16 mouse cellular contexts compared by ENCODE assay signal in the genomic region with DNA sequence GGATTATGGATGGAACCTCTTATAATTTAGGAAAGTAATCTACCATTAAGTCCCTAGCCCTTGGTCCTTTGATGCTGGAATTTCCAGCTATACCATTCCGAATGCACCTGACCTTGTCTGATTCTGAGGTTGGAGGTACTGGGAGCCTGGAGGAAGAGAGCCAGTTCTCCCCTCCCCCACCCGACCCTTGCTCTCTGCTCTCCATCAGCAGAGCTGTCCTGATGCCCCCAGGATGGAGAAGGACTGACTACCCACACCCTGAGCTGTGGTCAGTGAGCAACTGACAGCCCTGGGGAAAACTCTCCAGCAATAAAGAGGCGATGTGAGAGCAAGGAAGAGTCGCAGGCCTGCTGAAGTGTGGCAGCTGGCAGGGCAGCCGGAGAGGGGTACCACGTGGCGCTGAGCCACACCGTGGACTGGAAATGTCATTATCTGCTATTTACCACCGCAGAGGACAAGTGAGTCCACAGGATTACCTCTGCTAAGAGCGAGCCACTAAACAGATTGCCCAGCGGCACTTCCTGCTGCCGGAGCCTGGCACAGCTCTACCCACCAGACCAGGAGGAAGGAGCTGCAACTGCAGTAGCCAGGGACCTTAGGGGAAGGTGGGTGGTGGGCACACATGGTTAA. TPM values are rescaled to one million over a fixed set of nuclear protein-coding genes. Genes with fewer than 3 reads are reported as not detected.
A peak's percentile ranks its signal among the peaks of the same experiment; 100 is the strongest.
DNase-seq lines count a peak whose midpoint lies in the region; ATAC-seq lines count a peak whose summit lies in the region.
"Had no signal": no experiment of that assay in that cellular context is flagged by ENCODE, and none has a peak within 500 bp of the region (broad histone marks: within the 10 kb centered on the region; RNA-seq: fewer than 3 reads in every experiment).

No protein-coding gene starts in this region.

- H3K9me3 ChIP-seq in heart, embryonic 10.5 days = no peaks in the 10 kb centered on the region
- no peaks in the 10 kb centered on the region for H3K9me3 ChIP-seq in midbrain, embryonic 16.5 days (replicated peaks; ENCODE audit: control insufficient read depth, low read length, poor library complexity, severe bottlenecking)
- H3K9me3 ChIP-seq in midbrain, embryonic 15.5 days = no peaks in the 10 kb centered on the region
- no peaks in the 10 kb centered on the region for H3K9me3 ChIP-seq in embryonic facial prominence, embryonic 10.5 days
- H3K9me3 ChIP-seq: embryonic facial prominence, embryonic 15.5 days had no signal

- H3K27ac ChIP-seq in heart, embryonic 10.5 days = peak overlapping the region; percentile 33; the same call in 1 of the 2 replicates
- H3K27ac ChIP-seq in midbrain, embryonic 16.5 days (ENCODE audit: low read length) = 0 out of 2 replicates have a peak overlapping the region, but pooled peaks have one; percentile 15
- H3K27ac ChIP-seq in midbrain, embryonic 15.5 days = no peak overlapping the region
- H3K27ac ChIP-seq in embryonic facial prominence, embryonic 10.5 days (replicated peaks) = 0 out of 2 replicates have a peak overlapping the region, but pooled peaks have one; percentile 30
- H3K27ac ChIP-seq: embryonic facial prominence, embryonic 15.5 days; layer of hippocampus, adult 2 months had no signal

- intact Hi-C loops in heart, postnatal 25 days (cut with DNase I) = no loop called here

- H3K4me2 ChIP-seq in midbrain, embryonic 16.5 days (ENCODE audit: low read length) = no peak overlapping the region
- no peak overlapping the region for H3K4me2 ChIP-seq in midbrain, embryonic 15.5 days
- H3K4me2 ChIP-seq: embryonic facial prominence, embryonic 15.5 days; lung, embryonic 14.5 days had no signal

- H3K4me3 ChIP-seq in heart, embryonic 10.5 days = no peak overlapping the region
- no peak overlapping the region for H3K4me3 ChIP-seq in midbrain, embryonic 16.5 days (ENCODE audit: low read depth, low read length)
- H3K4me3 ChIP-seq in midbrain, embryonic 15.5 days = no peak overlapping the region
- H3K4me3 ChIP-seq in embryonic facial prominence, embryonic 10.5 days = no peak overlapping the region
- H3K4me3 ChIP-seq: embryonic facial prominence, embryonic 15.5 days; layer of hippocampus, adult 2 months; myocyte had no signal

- WGBS in heart, embryonic 10.5 days = 76% methylated on average over 12 of the region's 12 CpGs
- 63% methylated on average over 12 of the region's 12 CpGs for WGBS in midbrain, embryonic 16.5 days
- 66% methylated on average over 12 of the region's 12 CpGs for WGBS in midbrain, embryonic 15.5 days
- 76% methylated on average over 12 of the region's 12 CpGs for WGBS in embryonic facial prominence, embryonic 10.5 days

- H3K4me1 ChIP-seq in heart, embryonic 10.5 days = peaks cover 8% of the 10 kb centered on the region
- peaks cover 5% of the 10 kb centered on the region for H3K4me1 ChIP-seq in midbrain, embryonic 16.5 days (ENCODE audit: control insufficient read depth, insufficient read depth, low read length)
- peaks cover 21% of the 10 kb centered on the region for H3K4me1 ChIP-seq in midbrain, embryonic 15.5 days
- H3K4me1 ChIP-seq in embryonic facial prominence, embryonic 10.5 days = peaks cover 30% of the 10 kb centered on the region

- peaks cover 29% of the 10 kb centered on the region for H3K27me3 ChIP-seq in heart, embryonic 10.5 days (ENCODE audit: insufficient read depth, poor library complexity, severe bottlenecking)
- H3K27me3 ChIP-seq in midbrain, embryonic 16.5 days (ENCODE audit: control insufficient read depth, insufficient read depth, low read depth, low read length) = no peaks in the 10 kb centered on the region
- H3K27me3 ChIP-seq in midbrain, embryonic 15.5 days (replicated peaks) = no peaks in the 10 kb centered on the region
- no peaks in the 10 kb centered on the region for H3K27me3 ChIP-seq in embryonic facial prominence, embryonic 10.5 days (replicated peaks; ENCODE audit: low read depth, poor library complexity, severe bottlenecking)
- H3K27me3 ChIP-seq: embryonic facial prominence, embryonic 15.5 days had no signal

- H3K36me3 ChIP-seq in heart, embryonic 10.5 days = no peaks in the 10 kb centered on the region
- H3K36me3 ChIP-seq in midbrain, embryonic 16.5 days (ENCODE audit: control insufficient read depth, insufficient read depth, low read length) = no peaks in the 10 kb centered on the region
- no peaks in the 10 kb centered on the region for H3K36me3 ChIP-seq in midbrain, embryonic 15.5 days (replicated peaks)
- no peaks in the 10 kb centered on the region for H3K36me3 ChIP-seq in embryonic facial prominence, embryonic 10.5 days (replicated peaks)
- H3K36me3 ChIP-seq: embryonic facial prominence, embryonic 15.5 days had no signal

- no peak for ATAC-seq in midbrain, embryonic 16.5 days
- no peak for ATAC-seq in midbrain, embryonic 15.5 days (replicated peaks)
- ATAC-seq in erythroid progenitor cell, adult 5-6 weeks (replicated peaks; ENCODE audit: low FRiP score, poor library complexity, severe bottlenecking) = no peak
- ATAC-seq: forebrain, embryonic 14.5 days had no signal

- no peak overlapping the region for H3K9ac ChIP-seq in midbrain, embryonic 16.5 days (ENCODE audit: low read depth, low read length)
- H3K9ac ChIP-seq in midbrain, embryonic 15.5 days = no peak overlapping the region
- H3K9ac ChIP-seq: embryonic facial prominence, embryonic 15.5 days; lung, embryonic 14.5 days had no signal

- DNase-seq in heart, embryonic 10.5 days (ENCODE audit: low spot score) = no peak
- DNase-seq in heart, postnatal 25 days (ENCODE audit: low spot score) = no peak
- no peak for DNase-seq in embryonic facial prominence, embryonic 10.5 days (ENCODE audit: low spot score)
- peak; percentile 50 for DNase-seq in kidney, postnatal 14 days
- no peak for DNase-seq in frontal cortex, postnatal 25 days (ENCODE audit: low spot score in 2 of 2)
- DNase-seq: cerebellum, postnatal 36 days; heart, postnatal 4 days; lung, embryonic 14.5 days; thymus, postnatal 36 days had no signal

RNA-seq across cellular contexts. Expression of gene Rph3al, which starts 43.3 kb away (rescaled TPM):
- 3.9 and 4.1 TPM in 2 replicates for polyA plus RNA-seq in heart, embryonic 10.5 days (2016; fragmentation: Nextera tagmentation; extraction: Ambion mirVana)
- total RNA-seq in heart, postnatal 25 days (2021) = 10 to 100 TPM in 1 of 2 experiments, 1 to 10 TPM in 1; 9.8 to 11.5 TPM
- 3.4 and 4.9 TPM in 2 replicates for polyA plus RNA-seq in midbrain, embryonic 16.5 days (2015; fragmentation: Nextera tagmentation; extraction: Ambion mirVana)
- 3.2 and 3.8 TPM in 2 replicates for polyA plus RNA-seq in midbrain, embryonic 15.5 days (2015; fragmentation: Nextera tagmentation; extraction: Ambion mirVana)
- 2.2 and 3.5 TPM in 2 replicates for polyA plus RNA-seq in embryonic facial prominence, embryonic 10.5 days (2016; fragmentation: Nextera tagmentation; extraction: Ambion mirVana)
- 6.1 and 7.1 TPM in 2 replicates for total RNA-seq in erythroid progenitor cell, adult 5-6 weeks (2015; ENCODE audit: low replicate concordance)
- total RNA-seq in erythroid progenitor cell, adult 5-6 weeks (2017; ENCODE audit: low replicate concordance) = 0.98 and 7.4 TPM in 2 replicates
